Mouse (Mus musculus): ENCODE results near the gene Krt75. TPM values are rescaled to one million over a fixed set of nuclear protein-coding genes. Genes with fewer than 3 reads are reported as not detected.

Krt75 gene
- polyA plus RNA-seq (2014; fragmentation: Illumina TruSeq; extraction: RNeasy Lipid Tissue Mini Kit (QIAGEN cat#74804); ENCODE audit: insufficient read depth, low read depth, low replicate concordance): not detected

GRCm38 (mm10) chr15:101573796-101574345 lies at the start of gene Krt75:
Gene Krt75 (minus strand): TSS chr15:101573904.

DNA sequence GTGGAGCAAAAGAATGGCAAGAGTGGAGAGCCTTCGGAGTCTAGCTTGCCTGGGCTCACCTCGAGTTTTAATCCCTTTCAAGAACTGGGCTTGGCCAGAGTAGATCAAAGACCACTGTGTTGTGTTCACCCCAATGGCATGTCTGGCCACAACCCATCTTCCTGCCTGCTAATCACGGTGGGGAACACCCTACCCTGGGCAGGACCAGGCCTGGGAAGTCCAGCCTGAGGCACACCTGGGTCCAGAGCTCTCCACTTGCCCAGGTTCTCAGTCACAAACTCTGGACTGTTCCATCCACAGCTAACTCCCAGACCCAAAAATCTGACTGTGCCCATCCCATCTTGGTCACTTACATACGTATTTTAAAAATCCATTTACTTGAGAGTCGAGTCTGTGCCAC lies 10.9 kb downstream of the Krt75 start, which contains the start of gene Krt90:
Gene Krt90 (minus strand): TSS at position 101 of the 400 bp plus-strand sequence.

DNA sequence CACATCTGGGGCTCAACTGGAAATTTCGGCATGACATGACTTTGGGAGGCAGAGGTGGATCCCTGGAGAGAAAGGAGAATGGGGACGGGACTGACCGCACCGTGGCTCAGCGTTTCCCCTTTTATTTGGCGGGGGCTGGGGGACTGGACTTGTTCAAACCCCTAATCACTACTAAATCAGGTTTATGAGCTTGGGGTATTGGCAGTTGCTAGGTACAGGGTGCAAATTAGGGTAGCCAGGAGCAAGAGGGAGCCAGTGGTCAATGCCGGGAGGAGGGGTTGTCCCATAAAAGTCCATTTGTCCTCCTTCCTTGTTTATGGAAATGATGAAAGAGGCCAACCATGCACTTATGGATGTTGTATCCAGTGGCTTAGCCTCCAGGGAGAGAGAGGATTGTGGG lies 23.1 kb downstream of the Krt75 start, which contains the start of gene Krt82:
Gene Krt82 (minus strand): TSS at position 101 of the 400 bp plus-strand sequence.

GRCm38 (mm10) chr15:101532720-101533119 lies 41.0 kb downstream of the Krt75 start, which contains the start of gene Krt84:
Gene Krt84 (minus strand): TSS chr15:101532820.

GRCm38 (mm10) chr15:101517161-101517560 lies 56.5 kb downstream of the Krt75 start, which contains the start of gene Gm49425:
Gene Gm49425 (minus strand): TSS chr15:101517261.

Other genes with a start within 250 kb of the Krt75 start
- gene Krt80, start 203.7 kb downstream of the Krt75 start, polyA plus RNA-seq (2014; fragmentation: Illumina TruSeq; extraction: RNeasy Lipid Tissue Mini Kit (QIAGEN cat#74804); ENCODE audit: insufficient read depth, low read depth, low replicate concordance): 65.9 TPM
- gene Krt7, start 162.9 kb downstream of the Krt75 start, polyA plus RNA-seq (2014; fragmentation: Illumina TruSeq; extraction: RNeasy Lipid Tissue Mini Kit (QIAGEN cat#74804); ENCODE audit: insufficient read depth, low read depth, low replicate concordance): 168 TPM
- gene Krt87, start 135.1 kb downstream of the Krt75 start, polyA plus RNA-seq (2014; fragmentation: Illumina TruSeq; extraction: RNeasy Lipid Tissue Mini Kit (QIAGEN cat#74804); ENCODE audit: insufficient read depth, low read depth, low replicate concordance): 0.25 TPM
- not detected for gene Krt88, start 126.2 kb downstream of the Krt75 start, polyA plus RNA-seq (2014; fragmentation: Illumina TruSeq; extraction: RNeasy Lipid Tissue Mini Kit (QIAGEN cat#74804); ENCODE audit: insufficient read depth, low read depth, low replicate concordance)
- not detected for gene Krt81, start 110.2 kb downstream of the Krt75 start, polyA plus RNA-seq (2014; fragmentation: Illumina TruSeq; extraction: RNeasy Lipid Tissue Mini Kit (QIAGEN cat#74804); ENCODE audit: insufficient read depth, low read depth, low replicate concordance)
- not detected for gene Krt86, start 100.4 kb downstream of the Krt75 start, polyA plus RNA-seq (2014; fragmentation: Illumina TruSeq; extraction: RNeasy Lipid Tissue Mini Kit (QIAGEN cat#74804); ENCODE audit: insufficient read depth, low read depth, low replicate concordance)
- gene Krt83, start 82.4 kb downstream of the Krt75 start, polyA plus RNA-seq (2014; fragmentation: Illumina TruSeq; extraction: RNeasy Lipid Tissue Mini Kit (QIAGEN cat#74804); ENCODE audit: insufficient read depth, low read depth, low replicate concordance): not detected
- gene Gm49425, start 56.6 kb downstream of the Krt75 start, polyA plus RNA-seq (2014; fragmentation: Illumina TruSeq; extraction: RNeasy Lipid Tissue Mini Kit (QIAGEN cat#74804); ENCODE audit: insufficient read depth, low read depth, low replicate concordance): not detected
- not detected for gene Krt84, start 41.1 kb downstream of the Krt75 start, polyA plus RNA-seq (2014; fragmentation: Illumina TruSeq; extraction: RNeasy Lipid Tissue Mini Kit (QIAGEN cat#74804); ENCODE audit: insufficient read depth, low read depth, low replicate concordance)
- not detected for gene Krt82, start 23.2 kb downstream of the Krt75 start, polyA plus RNA-seq (2014; fragmentation: Illumina TruSeq; extraction: RNeasy Lipid Tissue Mini Kit (QIAGEN cat#74804); ENCODE audit: insufficient read depth, low read depth, low replicate concordance)
- not detected for gene Krt90, start 11.0 kb downstream of the Krt75 start, polyA plus RNA-seq (2014; fragmentation: Illumina TruSeq; extraction: RNeasy Lipid Tissue Mini Kit (QIAGEN cat#74804); ENCODE audit: insufficient read depth, low read depth, low replicate concordance)
- not detected for gene Gm5414, start 54.3 kb upstream of the Krt75 start, polyA plus RNA-seq (2014; fragmentation: Illumina TruSeq; extraction: RNeasy Lipid Tissue Mini Kit (QIAGEN cat#74804); ENCODE audit: insufficient read depth, low read depth, low replicate concordance)
- gene Gm5478, start 73.5 kb upstream of the Krt75 start, polyA plus RNA-seq (2014; fragmentation: Illumina TruSeq; extraction: RNeasy Lipid Tissue Mini Kit (QIAGEN cat#74804); ENCODE audit: insufficient read depth, low read depth, low replicate concordance): not detected
- not detected for gene Krt6b, start 106.4 kb upstream of the Krt75 start, polyA plus RNA-seq (2014; fragmentation: Illumina TruSeq; extraction: RNeasy Lipid Tissue Mini Kit (QIAGEN cat#74804); ENCODE audit: insufficient read depth, low read depth, low replicate concordance)
- not detected for gene Krt6a, start 120.4 kb upstream of the Krt75 start, polyA plus RNA-seq (2014; fragmentation: Illumina TruSeq; extraction: RNeasy Lipid Tissue Mini Kit (QIAGEN cat#74804); ENCODE audit: insufficient read depth, low read depth, low replicate concordance)
- gene Krt5, start 139.0 kb upstream of the Krt75 start, polyA plus RNA-seq (2014; fragmentation: Illumina TruSeq; extraction: RNeasy Lipid Tissue Mini Kit (QIAGEN cat#74804); ENCODE audit: insufficient read depth, low read depth, low replicate concordance): 0.23 TPM
- gene Krt71, start 169.2 kb upstream of the Krt75 start, polyA plus RNA-seq (2014; fragmentation: Illumina TruSeq; extraction: RNeasy Lipid Tissue Mini Kit (QIAGEN cat#74804); ENCODE audit: insufficient read depth, low read depth, low replicate concordance): not detected
- not detected for gene Krt72, start 212.6 kb upstream of the Krt75 start, polyA plus RNA-seq (2014; fragmentation: Illumina TruSeq; extraction: RNeasy Lipid Tissue Mini Kit (QIAGEN cat#74804); ENCODE audit: insufficient read depth, low read depth, low replicate concordance)
- gene Krt73, start 228.4 kb upstream of the Krt75 start, polyA plus RNA-seq (2014; fragmentation: Illumina TruSeq; extraction: RNeasy Lipid Tissue Mini Kit (QIAGEN cat#74804); ENCODE audit: insufficient read depth, low read depth, low replicate concordance): not detected
- gene Krt2, start 244.3 kb upstream of the Krt75 start, polyA plus RNA-seq (2014; fragmentation: Illumina TruSeq; extraction: RNeasy Lipid Tissue Mini Kit (QIAGEN cat#74804); ENCODE audit: insufficient read depth, low read depth, low replicate concordance): not detected